ENCODE assay signal across 8 mouse cellular contexts in the genomic region with DNA sequence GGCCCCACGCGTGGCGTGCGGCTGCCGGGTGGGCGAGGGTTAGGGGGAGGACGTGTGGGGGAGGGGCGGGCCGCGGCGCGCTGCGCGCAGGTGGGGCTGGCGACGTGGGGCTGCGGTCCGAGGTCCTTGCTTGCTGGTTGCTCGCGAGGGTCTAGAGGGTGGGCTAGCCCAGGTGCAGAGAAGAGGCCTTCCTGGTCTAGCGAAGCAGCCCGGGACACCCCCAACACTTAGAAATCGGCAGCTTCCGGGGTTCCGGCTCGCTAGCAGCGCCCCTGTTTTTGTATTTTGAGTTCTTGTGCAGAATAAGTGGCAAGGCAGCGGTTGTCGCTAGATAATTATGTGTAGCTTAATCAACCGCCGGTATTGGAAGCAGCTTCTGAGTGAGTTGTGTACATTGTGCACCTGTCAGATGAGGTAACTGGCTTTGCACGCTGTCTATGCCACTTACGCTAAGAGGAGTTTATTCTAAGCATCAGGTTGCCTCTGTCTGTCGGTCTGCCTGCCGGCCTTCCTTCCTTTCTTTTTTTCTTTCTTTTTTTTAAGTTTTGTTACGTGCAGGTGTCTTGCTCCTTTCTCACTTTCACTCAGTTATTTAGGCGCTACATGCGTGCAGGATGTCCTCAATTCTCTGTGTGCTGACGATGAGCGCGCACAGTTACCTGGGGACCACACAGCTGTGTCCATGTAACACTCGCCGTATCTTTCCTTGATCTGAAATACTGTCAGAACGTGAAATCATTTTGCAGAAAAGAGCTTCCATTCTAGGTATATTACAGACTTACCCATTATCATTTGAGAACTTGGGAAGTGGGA. TPM values are rescaled to one million over a fixed set of nuclear protein-coding genes. Genes with fewer than 3 reads are reported as not detected.
A peak's percentile ranks its signal among the peaks of the same experiment; 100 is the strongest.
DNase-seq lines count a peak whose midpoint lies in the region; ATAC-seq and TF ChIP-seq lines count a peak whose summit lies in the region.

No protein-coding gene starts in this region.

- peak overlapping the region; percentile 86 for H3K4me2 ChIP-seq in hindbrain, postnatal 0 days (ENCODE audit: low read depth, low read length)

- no peak for TF ChIP-seq CTCF in kidney, adult 2 months (conservative IDR thresholded peaks at IDR 0.05; ENCODE audit: insufficient read depth, insufficient read length, low read depth, low read length)
- TF ChIP-seq CTCF in hindbrain, postnatal 0 days (IDR thresholded peaks at IDR 0.05; ENCODE audit: low read depth) = no peak

- no peaks in the 10 kb centered on the region; the same call in 1 of the 2 replicates for H3K36me3 ChIP-seq in kidney, adult 2 months (ENCODE audit: control insufficient read depth, insufficient read depth, low read length)
- peaks cover 33% of the 10 kb centered on the region for H3K36me3 ChIP-seq in embryonic facial prominence, embryonic 10.5 days (replicated peaks)
- H3K36me3 ChIP-seq in hindbrain, postnatal 0 days (ENCODE audit: insufficient read depth, low read length) = 0 out of 2 replicates have a peak, but pooled peaks cover 7% of the 10 kb centered on the region
- H3K36me3 ChIP-seq in megakaryocyte, embryonic 14.5 days (replicated peaks; ENCODE audit: low read length) = peaks cover 29% of the 10 kb centered on the region

- H3K9ac ChIP-seq in hindbrain, postnatal 0 days (replicated peaks; ENCODE audit: low read length) = peak overlapping the region; percentile 90

- H3K27ac ChIP-seq in kidney, adult 2 months (ENCODE audit: insufficient read depth, low read depth, low read length) = no peak overlapping the region
- peak overlapping the region; percentile 92 for H3K27ac ChIP-seq in embryonic facial prominence, embryonic 10.5 days (replicated peaks)
- peak overlapping the region; percentile 49; the same call in 1 of the 2 replicates for H3K27ac ChIP-seq in hindbrain, postnatal 0 days

- H3K4me1 ChIP-seq in kidney, adult 2 months (ENCODE audit: control insufficient read depth, insufficient read depth, low read length) = peaks cover 2% of the 10 kb centered on the region; the same call in 1 of the 2 replicates
- H3K4me1 ChIP-seq in embryonic facial prominence, embryonic 10.5 days = peaks cover 18% of the 10 kb centered on the region
- peaks cover 11% of the 10 kb centered on the region for H3K4me1 ChIP-seq in hindbrain, postnatal 0 days (ENCODE audit: insufficient read depth, low read length)
- peaks cover 35% of the 10 kb centered on the region for H3K4me1 ChIP-seq in megakaryocyte, embryonic 14.5 days

- no peak for TF ChIP-seq POLR2A in kidney, adult 2 months (IDR thresholded peaks at IDR 0.05; ENCODE audit: low read depth, low read length)

- H3K9me3 ChIP-seq in embryonic facial prominence, embryonic 10.5 days = no peaks in the 10 kb centered on the region
- no peaks in the 10 kb centered on the region for H3K9me3 ChIP-seq in hindbrain, postnatal 0 days (ENCODE audit: low read length)
- no peaks in the 10 kb centered on the region for H3K9me3 ChIP-seq in megakaryocyte, embryonic 14.5 days

- DNase-seq in kidney, adult 2 months = no peak
- DNase-seq in kidney, postnatal 4 days = no peak
- DNase-seq in CD8-positive naive resting alpha-beta T cell, adult 2 months (ENCODE audit: low read depth in 2 of 2, low spot score in 2 of 2) = peak; percentile 49 to 62
- DNase-seq in embryonic facial prominence, embryonic 10.5 days (ENCODE audit: low spot score) = no peak
- DNase-seq in hindbrain, postnatal 0 days (ENCODE audit: low spot score) = no peak
- DNase-seq in adrenal gland, adult 8-10 months = no peak
- no peak for DNase-seq in adrenal gland, postnatal 36 days

- WGBS in kidney, adult 2 months = 8% methylated on average over 44 of the region's 44 CpGs
- WGBS in embryonic facial prominence, embryonic 10.5 days = 12% methylated on average over 44 of the region's 44 CpGs
- 12% methylated on average over 35 of the region's 44 CpGs for WGBS in hindbrain, postnatal 0 days

- peak overlapping the region; percentile 89 for H3K4me3 ChIP-seq in kidney, adult 2 months (ENCODE audit: insufficient read depth, low read depth, low read length)
- H3K4me3 ChIP-seq in embryonic facial prominence, embryonic 10.5 days = peak overlapping the region; percentile 98
- H3K4me3 ChIP-seq in hindbrain, postnatal 0 days (ENCODE audit: low read length) = peak overlapping the region; percentile 77
- H3K4me3 ChIP-seq in megakaryocyte, embryonic 14.5 days (replicated peaks) = peak overlapping the region; percentile 96

- H3K27me3 ChIP-seq in kidney, adult 2 months (replicated peaks; ENCODE audit: control insufficient read depth, insufficient read depth, low read length) = no peaks in the 10 kb centered on the region
- no peaks in the 10 kb centered on the region for H3K27me3 ChIP-seq in embryonic facial prominence, embryonic 10.5 days (replicated peaks; ENCODE audit: low read depth, poor library complexity, severe bottlenecking)
- H3K27me3 ChIP-seq in hindbrain, postnatal 0 days (ENCODE audit: insufficient read depth, low read length) = no peaks in the 10 kb centered on the region
- no peaks in the 10 kb centered on the region for H3K27me3 ChIP-seq in megakaryocyte, embryonic 14.5 days (replicated peaks)

- ATAC-seq in hindbrain, postnatal 0 days = peak; percentile 83

RNA-seq across cellular contexts. Expression of gene Nfrkb, which starts 0.6 kb away (rescaled TPM):
- 12.4 and 13.8 TPM in 2 replicates for polyA plus RNA-seq in kidney, adult 2 months (2012; rRNA removed)
- 20.2 and 22.0 TPM in 2 replicates for polyA plus RNA-seq in embryonic facial prominence, embryonic 10.5 days (2016; fragmentation: Nextera tagmentation; extraction: Ambion mirVana)
- 39.1 and 41.3 TPM in 2 replicates for total RNA-seq in hindbrain, postnatal 0 days (2014; rRNA removed)
- 23.2 and 24.1 TPM in 2 replicates for polyA plus RNA-seq in hindbrain, postnatal 0 days (2015; fragmentation: Nextera tagmentation; extraction: Ambion mirVana)
- polyA plus RNA-seq in megakaryocyte, embryonic 14.5 days (2012; ENCODE audit: insufficient read depth, low replicate concordance) = 5.4 and 6.0 TPM in 2 replicates
- total RNA-seq in adrenal gland, adult 8-10 months (2022) = 10 to 100 TPM; 16.8 to 41.2 (median 24.9) TPM
- total RNA-seq in adrenal gland, postnatal 36 days (2021) = 10 to 100 TPM; 17.9 to 20.3 TPM

Comparison
In these comparisons a context has a peak if more than half of its experiments do, and no peak if none do; other contexts are left out.
1. DNase-seq: peak in CD8-positive naive resting alpha-beta T cell, adult 2 months (2 of 2); none in kidney, adult 2 months (single experiment), kidney, postnatal 4 days (0 of 2), embryonic facial prominence, embryonic 10.5 days (single experiment), hindbrain, postnatal 0 days (single experiment), adrenal gland, adult 8-10 months (single experiment) and adrenal gland, postnatal 36 days (0 of 2).
2. Peak in every context shown above with its lines, with median percentiles within 50 percentile points of each other: H3K4me3 ChIP-seq.